Mouse (Mus musculus) liver, adult 2 months (tissue): Measurements from ENCODE around the gene Ergic1.

Experiments used
- CTCF ChIP-seq: fragments of 200-500 bp; IDR thresholded peaks from 2 replicates; pipeline ENCODE4 v1.5.1; 2011; ENCODE audit warnings: low read depth, low read length, control low read depth
- POLR2A ChIP-seq: fragments of 200-500 bp; IDR thresholded peaks from 2 replicates; pipeline ENCODE4 v1.6.1; 2011; ENCODE audit warnings: low read length, control low read depth; ENCODE audit not compliant: insufficient read depth; ENCODE audit errors: extremely low read depth

GRCm38 (mm10) chr17:26576833-26577232, 15.5 kb downstream of the Ergic1 start:
- TF ChIP-seq CTCF = no peak
- TF ChIP-seq POLR2A = no peak
